Mouse (Mus musculus): ENCODE data around the gene 9930021J03Rik.
A peak's percentile ranks its signal among the peaks of the same experiment; 100 is the strongest.

The 9930021J03Rik gene

GRCm38 (mm10) chr19:29683844-29684540 lies 121.8 kb downstream of the 9930021J03Rik start:
- DNase-seq, result peak; percentile 78

DNA sequence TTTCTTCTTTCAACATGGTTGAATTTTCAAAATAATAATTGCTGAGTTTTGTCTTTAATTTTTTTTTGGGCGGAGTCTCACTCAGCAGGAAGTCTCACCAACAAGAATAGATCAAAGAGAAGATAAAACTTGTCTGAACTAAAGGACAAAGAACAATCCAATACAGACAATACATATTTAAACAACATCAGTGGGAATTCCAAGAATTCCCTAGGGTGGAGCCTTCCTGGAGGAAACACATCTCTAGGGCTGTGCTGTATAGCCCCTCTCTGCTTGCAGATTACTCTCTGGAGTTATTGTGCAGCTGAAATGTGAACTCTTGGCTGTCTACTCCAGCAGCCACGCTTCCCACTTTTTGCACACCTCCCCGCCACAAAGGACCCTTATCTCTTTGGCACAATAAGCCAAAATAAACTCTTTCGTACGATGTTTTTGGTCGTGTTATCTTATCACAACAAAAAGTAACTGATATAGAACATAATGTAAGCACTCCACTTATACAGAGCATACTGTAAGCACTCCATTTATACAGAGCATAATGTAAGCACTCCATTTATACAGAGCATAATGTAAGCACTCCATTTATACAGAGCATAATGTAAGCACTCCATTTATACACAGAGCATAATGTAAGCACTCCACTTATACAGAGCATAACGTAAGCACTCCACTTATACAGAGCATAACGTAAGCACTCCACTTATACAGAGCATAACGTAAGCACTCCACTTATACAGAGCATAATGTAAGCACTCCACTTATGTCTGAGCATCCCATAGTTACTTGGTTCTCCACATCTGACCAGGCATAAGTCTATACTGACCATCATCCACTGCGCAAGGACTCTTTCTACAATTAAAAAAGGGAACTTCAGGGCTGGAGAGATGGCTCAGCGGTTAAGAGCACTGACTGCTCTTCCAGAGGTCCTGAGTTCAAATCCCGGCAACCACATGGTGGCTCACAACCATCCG lies 125.3 kb downstream of the 9930021J03Rik start:
- no peak for DNase-seq

GRCm38 (mm10) chr19:29678181-29678778 lies 127.5 kb downstream of the 9930021J03Rik start:
- no peak for DNase-seq

DNA sequence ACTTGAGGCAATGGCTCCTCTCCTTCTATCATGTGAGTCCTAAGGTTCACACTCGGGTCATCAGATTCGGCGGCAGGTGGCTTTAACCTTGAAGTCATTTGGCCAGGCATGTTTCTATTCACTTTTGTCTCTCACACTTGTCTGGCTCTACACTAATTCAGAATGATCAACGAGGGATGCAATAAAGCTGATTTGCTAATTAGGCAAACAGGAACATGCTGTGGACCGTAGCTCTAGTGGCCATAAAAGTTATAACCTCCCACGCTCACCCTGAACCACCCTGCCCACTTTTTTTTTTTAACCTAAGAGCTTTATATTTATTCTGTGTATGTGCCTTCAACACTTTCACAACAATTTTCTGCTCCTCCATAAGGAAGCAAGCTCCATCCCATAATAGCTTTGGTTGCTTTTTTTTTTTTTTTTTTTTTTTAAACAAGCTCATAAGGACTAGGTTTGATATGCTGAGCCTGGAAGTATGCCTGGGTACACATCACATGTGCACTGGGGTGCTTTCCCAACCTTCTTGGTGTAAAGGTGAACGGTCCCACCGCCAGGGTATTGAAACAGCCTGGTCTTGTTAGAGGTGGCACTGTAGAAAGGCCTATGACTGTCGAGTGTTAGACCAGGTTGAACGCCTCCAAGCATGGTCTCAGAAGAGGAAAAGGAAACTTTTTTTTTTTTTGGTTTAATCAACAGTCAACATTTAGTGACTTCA lies 129.2 kb downstream of the 9930021J03Rik start:
- no peak for DNase-seq

DNA sequence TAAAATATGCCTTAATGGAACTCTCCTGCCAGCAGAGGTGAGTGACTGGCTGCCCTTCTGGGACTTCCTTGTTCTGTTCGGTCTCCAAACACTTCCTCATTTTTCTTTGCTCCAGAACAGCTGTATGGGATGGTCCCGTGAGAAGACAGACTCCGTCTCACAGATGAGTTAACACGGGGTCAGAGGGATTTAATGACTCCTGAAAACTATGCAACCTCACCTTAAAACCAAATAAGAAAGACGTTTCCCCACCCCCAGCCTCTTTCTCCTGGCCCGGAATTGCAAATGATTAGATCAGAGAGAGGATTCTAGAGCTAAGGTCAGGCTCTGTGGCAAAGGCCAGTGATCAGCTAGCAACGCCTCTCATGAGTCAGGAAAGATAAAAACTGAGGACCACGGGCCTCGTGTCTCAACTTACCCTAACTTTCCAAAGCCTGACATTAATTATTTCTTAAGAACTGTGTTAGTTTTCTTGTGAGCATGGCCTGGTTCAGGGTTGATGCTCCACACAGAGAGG lies 130.2 kb downstream of the 9930021J03Rik start:
- DNase-seq, result no peak

DNA sequence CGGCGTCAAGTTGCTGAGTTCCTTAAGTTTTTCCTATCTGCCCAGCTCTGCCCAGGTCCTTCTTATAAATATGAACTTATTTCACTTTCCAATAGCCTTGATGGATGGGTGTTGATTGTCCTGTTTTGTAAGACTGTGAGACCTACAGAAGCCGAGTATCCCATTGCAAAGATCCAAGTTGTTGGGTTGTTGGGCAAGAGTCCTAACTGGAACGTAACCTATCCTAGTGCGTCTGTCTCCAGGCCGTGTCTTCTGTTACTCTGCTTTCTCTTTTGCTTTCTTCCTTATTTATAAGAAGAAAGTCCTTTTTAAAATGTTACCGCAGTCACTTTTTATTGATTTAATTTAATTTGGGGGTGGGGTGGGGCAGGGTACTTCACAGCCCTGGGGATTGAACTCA lies 130.8 kb downstream of the 9930021J03Rik start:
- no peak for DNase-seq

- DNase-seq, result no peak
Observed at GRCm38 (mm10) chr19:29672660-29673059, 133.1 kb downstream of the 9930021J03Rik start.

DNA sequence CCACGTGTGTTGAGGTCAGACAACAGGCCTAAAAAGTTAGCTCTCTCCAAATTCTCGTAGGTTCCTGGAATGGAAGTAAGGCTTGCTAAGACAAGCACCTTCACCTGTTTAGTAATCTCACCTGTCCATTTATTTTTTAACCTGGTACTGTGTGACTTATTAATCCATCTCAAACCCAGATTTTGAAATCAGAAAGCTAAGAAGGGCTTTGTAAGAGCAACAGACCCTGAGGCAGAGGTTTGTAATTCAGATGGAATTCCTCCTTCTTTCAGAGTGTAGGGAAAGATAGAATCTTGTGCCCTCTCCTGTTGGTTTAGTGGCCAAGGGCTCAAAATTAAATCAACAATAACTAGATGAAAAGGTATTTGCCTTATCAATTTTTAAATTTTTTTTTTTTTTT lies 134.6 kb downstream of the 9930021J03Rik start:
- no peak for DNase-seq

DNA sequence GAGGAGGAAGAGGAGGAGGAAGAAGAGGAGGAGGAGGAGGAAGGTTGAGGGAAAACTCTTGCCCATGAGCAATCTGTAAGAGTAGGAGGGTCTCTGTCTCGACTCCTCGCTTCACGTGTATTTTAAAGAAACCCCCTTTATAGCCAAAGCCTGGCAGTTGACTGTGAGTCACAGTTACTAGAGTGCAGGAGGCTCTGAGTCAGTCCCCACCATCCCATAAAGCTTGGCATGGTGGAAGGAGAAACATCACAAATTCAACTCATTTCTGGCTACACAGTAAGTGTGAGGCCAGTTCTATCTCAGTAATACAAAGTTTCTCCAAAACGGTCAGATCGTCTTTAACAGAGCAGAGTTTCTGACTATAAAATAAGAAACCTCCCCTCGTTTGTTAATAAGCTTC lies 135.5 kb downstream of the 9930021J03Rik start:
- DNase-seq, result no peak

GRCm38 (mm10) chr19:29668135-29668534 lies 137.7 kb downstream of the 9930021J03Rik start:
- DNase-seq, result no peak

GRCm38 (mm10) chr19:29666965-29667594 lies 138.7 kb downstream of the 9930021J03Rik start:
- no peak for DNase-seq

DNA sequence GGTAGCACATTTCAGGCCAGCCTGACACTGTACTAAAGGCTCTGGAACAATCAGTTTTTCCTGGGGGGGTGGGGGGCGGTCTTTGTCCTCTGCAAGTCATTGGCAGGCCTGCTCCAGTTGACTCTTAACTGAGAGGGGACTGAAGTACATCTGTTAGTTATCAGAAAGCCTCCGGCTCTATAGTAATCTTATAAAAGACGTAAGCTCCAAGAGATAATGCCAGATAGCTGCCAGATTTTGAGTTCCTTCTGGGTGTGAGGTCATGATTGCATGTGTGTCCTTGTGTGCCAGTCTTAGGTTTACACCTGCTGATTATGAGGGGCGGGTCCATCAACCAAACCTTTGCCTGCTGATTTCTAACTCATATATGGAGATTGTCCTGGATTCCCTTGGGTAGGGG lies 139.6 kb downstream of the 9930021J03Rik start:
- DNase-seq, result no peak

- DNase-seq, result no peak
Observed at GRCm38 (mm10) chr19:29664934-29665333, 140.9 kb downstream of the 9930021J03Rik start.
